Mouse (Mus musculus): ENCODE results near the gene Cryba2. TPM values are rescaled to one million over a fixed set of nuclear protein-coding genes. Genes with fewer than 3 reads are reported as not detected.

Gene Cryba2
- polyA plus RNA-seq, 1 experiment = not detected

GRCm38 (mm10) chr1:74884196-74885141 is 8.5 kb downstream of the Cryba2 start:
- no peak overlapping the region for H3K27ac ChIP-seq (ENCODE audit: insufficient read depth, low read depth, low read length)
- H3K4me3 ChIP-seq (ENCODE audit: insufficient read depth, low read length) = no peak overlapping the region
- TF ChIP-seq POLR2A (IDR thresholded peaks at IDR 0.05; ENCODE audit: borderline replicate concordance, low read depth, low read length) (no peak), CTCF (IDR thresholded peaks at IDR 0.05; ENCODE audit: low read depth, low read length) (no peak)
- no peaks in the 10 kb centered on the region for H3K4me1 ChIP-seq (ENCODE audit: control insufficient read depth, insufficient read depth, low read length)

DNA sequence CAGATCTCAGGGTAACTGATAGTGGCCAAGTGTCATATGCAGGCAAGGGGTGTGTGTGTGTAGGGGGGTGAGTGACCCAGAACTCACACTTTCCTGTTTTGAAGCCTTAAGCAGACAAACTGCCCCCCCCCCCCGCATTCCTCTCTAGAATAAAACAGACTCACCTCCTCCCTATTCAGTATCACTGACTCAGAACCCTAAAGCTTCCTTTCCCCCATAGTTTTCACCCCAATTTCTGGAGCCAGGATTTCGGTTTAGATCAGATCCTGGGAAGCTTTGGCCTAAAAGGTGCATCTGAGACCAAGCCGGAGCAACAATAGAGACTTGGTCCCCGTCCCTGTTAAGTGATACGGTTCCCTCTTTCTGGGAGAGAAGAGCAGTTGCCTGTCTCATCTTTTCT is 9.5 kb downstream of the Cryba2 start:
- TF ChIP-seq CTCF (IDR thresholded peaks at IDR 0.05; ENCODE audit: low read depth, low read length) (no peak), POLR2A (IDR thresholded peaks at IDR 0.05; ENCODE audit: borderline replicate concordance, low read depth, low read length) (no peak)
- Histone ChIP-seq H3K4me3 (ENCODE audit: insufficient read depth, low read length) (no peak overlapping the region), H3K27ac (ENCODE audit: insufficient read depth, low read depth, low read length) (no peak overlapping the region), H3K4me1 (ENCODE audit: control insufficient read depth, insufficient read depth, low read length) (no peaks in the 10 kb centered on the region)

DNA sequence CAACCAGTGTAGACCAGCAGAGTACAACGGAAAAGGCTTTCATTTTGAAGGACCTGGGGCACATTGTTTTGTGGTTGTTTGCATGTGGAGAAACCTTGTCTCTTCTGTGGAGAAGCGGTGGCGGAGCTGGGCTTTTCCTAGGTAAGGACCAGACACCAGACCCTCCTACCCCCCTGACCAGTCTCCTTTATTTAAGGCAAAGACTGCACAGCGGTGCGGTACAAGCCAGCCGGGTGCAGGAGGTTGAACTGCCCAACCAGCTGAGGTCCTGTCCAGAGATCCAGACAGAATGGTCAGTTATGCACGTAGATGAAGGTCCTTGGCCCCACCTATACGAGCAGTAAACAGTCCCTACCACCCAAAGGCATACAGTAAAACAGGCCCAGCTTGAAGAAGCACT is 10.1 kb downstream of the Cryba2 start:
- Histone ChIP-seq H3K27ac (ENCODE audit: insufficient read depth, low read depth, low read length) (no peak overlapping the region), H3K4me3 (ENCODE audit: insufficient read depth, low read length) (0 out of 2 replicates have a peak overlapping the region, but pooled peaks have one; percentile 2), H3K4me1 (ENCODE audit: control insufficient read depth, insufficient read depth, low read length) (no peaks in the 10 kb centered on the region)
- TF ChIP-seq CTCF (IDR thresholded peaks at IDR 0.05; ENCODE audit: low read depth, low read length) (no peak), POLR2A (IDR thresholded peaks at IDR 0.05; ENCODE audit: borderline replicate concordance, low read depth, low read length) (no peak)

DNA sequence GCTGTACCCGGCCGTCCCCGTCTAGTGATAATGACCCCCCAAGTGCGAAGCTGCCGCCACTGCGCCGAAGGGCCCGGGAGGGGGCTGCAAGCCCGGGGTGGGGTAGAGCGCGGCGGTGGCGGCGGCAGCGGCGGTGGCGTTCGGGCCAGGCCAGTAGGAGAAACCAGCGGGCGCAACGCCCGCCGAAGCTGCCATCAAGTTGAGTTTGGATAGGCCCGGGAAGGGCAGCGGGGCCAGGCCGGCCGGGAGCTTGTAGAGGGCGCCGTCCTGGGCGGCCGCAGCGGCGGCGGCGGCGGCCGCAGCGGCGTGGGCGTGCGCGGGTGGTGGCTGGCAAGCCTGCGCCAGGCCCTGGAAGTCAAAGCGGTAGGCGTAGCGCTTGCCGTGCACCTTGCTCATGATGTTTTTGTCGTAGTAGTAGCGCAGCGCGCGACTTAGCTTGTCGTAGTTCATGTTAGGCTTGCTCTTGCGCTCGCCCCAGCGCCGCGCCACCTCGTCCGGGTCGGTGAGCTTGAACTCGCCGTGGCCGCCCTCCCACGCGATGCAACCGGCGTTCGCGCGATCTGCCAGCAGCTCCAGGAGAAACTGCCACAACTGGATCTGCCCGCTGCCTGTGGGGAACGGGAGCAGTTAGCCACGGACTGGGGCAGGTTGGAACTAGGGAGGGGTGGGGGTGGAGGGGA is 10.7 kb downstream of the Cryba2 start:
- no peaks in the 10 kb centered on the region for H3K4me1 ChIP-seq (ENCODE audit: control insufficient read depth, insufficient read depth, low read length)
- peak overlapping the region; percentile 2; the same call in 1 of the 2 replicates for H3K4me3 ChIP-seq (ENCODE audit: insufficient read depth, low read length)

GRCm38 (mm10) chr1:74880785-74881360 is 12.1 kb downstream of the Cryba2 start:
- no peaks in the 10 kb centered on the region for H3K4me1 ChIP-seq (ENCODE audit: control insufficient read depth, insufficient read depth, low read length)
- TF ChIP-seq CTCF (IDR thresholded peaks at IDR 0.05; ENCODE audit: low read depth, low read length) (peak; percentile 85), POLR2A (IDR thresholded peaks at IDR 0.05; ENCODE audit: borderline replicate concordance, low read depth, low read length) (no peak)
- no peak overlapping the region for H3K4me3 ChIP-seq (ENCODE audit: insufficient read depth, low read length)
- H3K27ac ChIP-seq (ENCODE audit: insufficient read depth, low read depth, low read length) = no peak overlapping the region

More for the DNA sequence above, 10.7 kb downstream of the Cryba2 start:
- no peak overlapping the region for H3K27ac ChIP-seq (ENCODE audit: insufficient read depth, low read depth, low read length)
- no peak for TF ChIP-seq POLR2A (IDR thresholded peaks at IDR 0.05; ENCODE audit: borderline replicate concordance, low read depth, low read length)
- no peak for TF ChIP-seq CTCF (IDR thresholded peaks at IDR 0.05; ENCODE audit: low read depth, low read length)

DNA sequence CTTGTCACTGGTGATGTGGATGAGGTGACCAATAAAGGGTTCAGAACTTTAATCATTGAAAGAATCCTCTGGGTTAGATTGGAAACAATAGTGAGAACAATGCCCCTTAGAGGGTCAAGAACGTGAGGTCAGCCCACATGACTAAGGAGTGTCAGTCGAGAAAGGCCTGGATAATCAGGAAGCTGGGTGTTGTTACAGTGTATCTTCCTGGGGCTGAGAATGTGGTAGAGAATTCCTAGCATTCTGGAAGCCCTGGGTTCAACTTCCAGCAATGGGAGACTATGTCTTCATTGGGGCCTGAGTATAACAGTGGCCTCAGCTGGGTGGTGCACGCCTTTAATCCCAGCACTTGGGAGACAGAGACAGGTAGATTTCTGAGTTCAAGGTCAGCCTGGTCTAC is 15.7 kb downstream of the Cryba2 start:
- TF ChIP-seq CTCF (IDR thresholded peaks at IDR 0.05; ENCODE audit: low read depth, low read length) = no peak
- TF ChIP-seq POLR2A (IDR thresholded peaks at IDR 0.05; ENCODE audit: borderline replicate concordance, low read depth, low read length) = no peak
- H3K4me1 ChIP-seq (ENCODE audit: control insufficient read depth, insufficient read depth, low read length) = no peaks in the 10 kb centered on the region
- no peak overlapping the region for H3K27ac ChIP-seq (ENCODE audit: insufficient read depth, low read depth, low read length)
- H3K4me3 ChIP-seq (ENCODE audit: insufficient read depth, low read length) = no peak overlapping the region

GRCm38 (mm10) chr1:74872218-74872617 is 20.7 kb downstream of the Cryba2 start:
- H3K27ac ChIP-seq (ENCODE audit: insufficient read depth, low read depth, low read length) = no peak overlapping the region
- TF ChIP-seq POLR2A (IDR thresholded peaks at IDR 0.05; ENCODE audit: borderline replicate concordance, low read depth, low read length) = no peak
- TF ChIP-seq CTCF (IDR thresholded peaks at IDR 0.05; ENCODE audit: low read depth, low read length) = no peak

GRCm38 (mm10) chr1:74861783-74862182 is 31.2 kb downstream of the Cryba2 start:
- no peak overlapping the region for H3K4me3 ChIP-seq (ENCODE audit: insufficient read depth, low read length)
- H3K27ac ChIP-seq (ENCODE audit: insufficient read depth, low read depth, low read length) = no peak overlapping the region
- TF ChIP-seq POLR2A (IDR thresholded peaks at IDR 0.05; ENCODE audit: borderline replicate concordance, low read depth, low read length) (no peak), CTCF (IDR thresholded peaks at IDR 0.05; ENCODE audit: low read depth, low read length) (no peak)
- 0 out of 2 replicates have a peak, but pooled peaks cover 2% of the 10 kb centered on the region for H3K4me1 ChIP-seq (ENCODE audit: control insufficient read depth, insufficient read depth, low read length)

More at GRCm38 (mm10) chr1:74872218-74872617, 20.7 kb downstream of the Cryba2 start:
- Histone ChIP-seq H3K4me1 (ENCODE audit: control insufficient read depth, insufficient read depth, low read length) (no peaks in the 10 kb centered on the region), H3K4me3 (ENCODE audit: insufficient read depth, low read length) (no peak overlapping the region)

GRCm38 (mm10) chr1:74859223-74859984 is 33.5 kb downstream of the Cryba2 start:
- no peak overlapping the region for H3K4me3 ChIP-seq (ENCODE audit: insufficient read depth, low read length)
- 0 out of 2 replicates have a peak, but pooled peaks cover 2% of the 10 kb centered on the region for H3K4me1 ChIP-seq (ENCODE audit: control insufficient read depth, insufficient read depth, low read length)
- TF ChIP-seq POLR2A (IDR thresholded peaks at IDR 0.05; ENCODE audit: borderline replicate concordance, low read depth, low read length) (no peak), CTCF (IDR thresholded peaks at IDR 0.05; ENCODE audit: low read depth, low read length) (no peak)

More at GRCm38 (mm10) chr1:74859223-74859984, 33.5 kb downstream of the Cryba2 start:
- H3K27ac ChIP-seq (ENCODE audit: insufficient read depth, low read depth, low read length) = no peak overlapping the region
